Mouse (Mus musculus): Measurements from ENCODE around the gene Frmd4a.
"Not testable (repeated sequence)": the region's sequence is repeated elsewhere in the genome, so short reads cannot be mapped to it uniquely, and the experiment has no call there.

Frmd4a gene

GRCm38 (mm10) chr2:4616995-4617394, 599.5 kb downstream of the Frmd4a start:
- DNase-seq (ENCODE audit: low read depth, low spot score) = no peak

GRCm38 (mm10) chr2:4619126-4619525, 601.6 kb downstream of the Frmd4a start:
- DNase-seq (ENCODE audit: low read depth, low spot score) = not testable (repeated sequence)

GRCm38 (mm10) chr2:4619893-4620593, 602.5 kb downstream of the Frmd4a start:
- DNase-seq (ENCODE audit: low read depth, low spot score) = no peak

GRCm38 (mm10) chr2:4620640-4621401, 603.3 kb downstream of the Frmd4a start:
- DNase-seq (ENCODE audit: low read depth, low spot score) = no peak

- no peak for DNase-seq (ENCODE audit: low read depth, low spot score)
Observed at GRCm38 (mm10) chr2:4621471-4621985, 604.0 kb downstream of the Frmd4a start.

- DNase-seq (ENCODE audit: low read depth, low spot score) = no peak
Observed at GRCm38 (mm10) chr2:4626911-4627310, 609.4 kb downstream of the Frmd4a start.

- no peak for DNase-seq (ENCODE audit: low read depth, low spot score)
Observed at GRCm38 (mm10) chr2:4628920-4629319, 611.4 kb downstream of the Frmd4a start.

GRCm38 (mm10) chr2:4629470-4629869, 612.0 kb downstream of the Frmd4a start:
- no peak for DNase-seq (ENCODE audit: low read depth, low spot score)

- no peak for DNase-seq (ENCODE audit: low read depth, low spot score)
Observed at GRCm38 (mm10) chr2:4630197-4630835, 612.8 kb downstream of the Frmd4a start.

- DNase-seq (ENCODE audit: low read depth, low spot score) = no peak
Observed at GRCm38 (mm10) chr2:4635804-4636203, 618.3 kb downstream of the Frmd4a start.

GRCm38 (mm10) chr2:4636656-4637055, 619.1 kb downstream of the Frmd4a start:
- no peak for DNase-seq (ENCODE audit: low read depth, low spot score)

- DNase-seq (ENCODE audit: low read depth, low spot score) = no peak
Observed at GRCm38 (mm10) chr2:4638189-4638588, 620.7 kb downstream of the Frmd4a start.

- DNase-seq (ENCODE audit: low read depth, low spot score) = no peak
Observed at GRCm38 (mm10) chr2:4645066-4645465, 627.5 kb downstream of the Frmd4a start.

GRCm38 (mm10) chr2:4648094-4648493, 630.6 kb downstream of the Frmd4a start:
- no peak for DNase-seq (ENCODE audit: low read depth, low spot score)

- DNase-seq (ENCODE audit: low read depth, low spot score) = no peak
Observed at GRCm38 (mm10) chr2:4649646-4650045, 632.1 kb downstream of the Frmd4a start.

GRCm38 (mm10) chr2:4651500-4652285, 634.2 kb downstream of the Frmd4a start, which contains the start of gene Prpf18:
TSS of gene Prpf18 (minus strand) at chr2:4652113.
- DNase-seq (ENCODE audit: low read depth, low spot score) = peak; percentile 72

GRCm38 (mm10) chr2:4660677-4661076, 643.2 kb downstream of the Frmd4a start:
- no peak for DNase-seq (ENCODE audit: low read depth, low spot score)

Measured in brain, embryonic 18.5 days (tissue).